Comparison of ENCODE assay signal across 7 mouse cellular contexts in the genomic region with DNA sequence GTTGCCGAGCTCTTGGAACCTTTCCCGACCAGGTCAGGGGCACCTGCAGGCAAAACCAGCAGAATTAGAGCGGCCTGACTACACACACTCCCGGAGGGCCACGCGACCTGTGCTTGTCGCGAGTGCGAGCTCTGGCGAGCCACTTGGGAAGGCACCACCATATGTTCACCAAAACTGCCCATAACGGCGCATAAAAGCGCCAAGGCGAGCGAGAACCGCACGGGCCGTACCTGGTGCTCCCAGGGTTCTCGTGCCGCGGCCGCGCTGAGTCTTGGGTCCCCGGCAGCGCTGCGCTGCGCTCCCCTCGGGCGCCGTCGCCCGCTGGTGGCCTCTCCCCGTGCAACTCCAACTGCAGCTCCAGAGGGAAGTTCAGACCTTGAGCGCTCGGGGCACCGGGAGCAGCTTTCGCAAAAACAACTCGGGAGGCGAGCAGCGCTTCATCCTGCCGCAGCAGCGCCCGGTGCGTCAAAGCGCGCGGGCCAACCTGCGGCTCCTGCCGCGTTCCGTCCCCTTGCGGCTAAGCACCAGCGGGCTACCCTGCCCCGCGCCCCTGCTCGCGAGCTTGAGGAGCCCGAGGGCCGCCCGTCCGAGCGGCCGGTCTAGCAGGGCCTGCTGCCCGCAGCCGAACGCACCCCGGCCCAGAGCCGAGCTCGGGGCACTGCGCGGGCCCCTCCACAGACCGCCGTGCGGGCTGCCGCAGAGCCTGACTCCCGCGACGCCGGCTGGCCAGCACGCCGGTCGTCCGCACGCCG. TPM values are rescaled to one million over a fixed set of nuclear protein-coding genes. Genes with fewer than 3 reads are reported as not detected.
DNase-seq lines count a peak whose midpoint lies in the region; ATAC-seq lines count a peak whose summit lies in the region.

No protein-coding gene starts in this region.

- H3K27me3 ChIP-seq in embryonic facial prominence, embryonic 11.5 days (ENCODE audit: control insufficient read depth, insufficient read depth, low read length) = peaks cover 11% of the 10 kb centered on the region
- peaks cover 14% of the 10 kb centered on the region for H3K27me3 ChIP-seq in heart, embryonic 15.5 days

- H3K9me3 ChIP-seq in embryonic facial prominence, embryonic 11.5 days (replicated peaks; ENCODE audit: control insufficient read depth, low read length) = no peaks in the 10 kb centered on the region
- no peaks in the 10 kb centered on the region for H3K9me3 ChIP-seq in heart, embryonic 15.5 days (replicated peaks)

- H3K4me3 ChIP-seq in embryonic facial prominence, embryonic 11.5 days (ENCODE audit: low read depth, low read length) = peak overlapping the region; percentile 78
- peak overlapping the region; percentile 84 for H3K4me3 ChIP-seq in heart, embryonic 15.5 days

- peak overlapping the region; percentile 98 for H3K4me2 ChIP-seq in embryonic facial prominence, embryonic 11.5 days (ENCODE audit: low read depth, low read length)
- H3K4me2 ChIP-seq in heart, embryonic 15.5 days = peak overlapping the region; percentile 97

- no peak overlapping the region for H3K27ac ChIP-seq in embryonic facial prominence, embryonic 11.5 days (replicated peaks; ENCODE audit: low read depth, low read length)
- H3K27ac ChIP-seq in heart, embryonic 15.5 days = peak overlapping the region; percentile 80

- peak overlapping the region; percentile 63 for H3K9ac ChIP-seq in embryonic facial prominence, embryonic 11.5 days (replicated peaks; ENCODE audit: low read length)
- peak overlapping the region; percentile 79 for H3K9ac ChIP-seq in heart, embryonic 15.5 days

- DNase-seq in ES-CJ7 (ENCODE audit: low read depth, low spot score) = peak; percentile 42
- DNase-seq in adrenal gland, adult 2 months = peak; percentile 83
- DNase-seq in embryonic facial prominence, embryonic 11.5 days (ENCODE audit: low spot score) = peak; percentile 60
- DNase-seq in kidney, postnatal 4 days = peak; percentile 70 to 80
- peak; percentile 42 for DNase-seq in lung, postnatal 25 days (ENCODE audit: low spot score)
- DNase-seq in right cerebral cortex, postnatal 14 days = peak; percentile 54

- H3K4me1 ChIP-seq in embryonic facial prominence, embryonic 11.5 days (ENCODE audit: control insufficient read depth, insufficient read depth, low read length) = peaks cover 5% of the 10 kb centered on the region; the same call in 1 of the 2 replicates
- H3K4me1 ChIP-seq in heart, embryonic 15.5 days (replicated peaks) = peaks cover 31% of the 10 kb centered on the region

- WGBS in embryonic facial prominence, embryonic 11.5 days = 0% methylated on average over 67 of the region's 85 CpGs
- under 1% methylated on average over 85 of the region's 85 CpGs for WGBS in heart, embryonic 15.5 days

- no peaks in the 10 kb centered on the region for H3K36me3 ChIP-seq in embryonic facial prominence, embryonic 11.5 days (replicated peaks; ENCODE audit: control insufficient read depth, insufficient read depth, low read depth, low read length)
- H3K36me3 ChIP-seq in heart, embryonic 15.5 days = no peaks in the 10 kb centered on the region

- peak; percentile 83 for ATAC-seq in embryonic facial prominence, embryonic 11.5 days (replicated peaks; ENCODE audit: insufficient number of reproducible peaks, low FRiP score, low TSS enrichment, low read depth)
- peak; percentile 75 for ATAC-seq in heart, embryonic 15.5 days (replicated peaks; ENCODE audit: insufficient number of reproducible peaks, insufficient read depth, low FRiP score, low read depth)

RNA-seq across cellular contexts. Expression of a gene that starts 0.6 kb away (rescaled TPM):
- total RNA-seq in adrenal gland, adult 2 months (2021) = 10 to 100 TPM; 43.2 to 50.9 TPM
- 38.2 and 56.7 TPM in 2 replicates for polyA plus RNA-seq in adrenal gland, adult 2 months (2012; rRNA removed)
- polyA plus RNA-seq in embryonic facial prominence, embryonic 11.5 days (2014; fragmentation: Nextera tagmentation; extraction: Ambion mirVana) = 0.67 and 0.75 TPM in 2 replicates
- 1.1 and 1.5 TPM in 2 replicates for polyA plus RNA-seq in heart, embryonic 15.5 days (2015; fragmentation: Nextera tagmentation; extraction: Ambion mirVana)

Comparison
In these comparisons a context has a peak if more than half of its experiments do, and no peak if none do; other contexts are left out.
1. RNA of a gene that starts 0.6 kb away (polyA plus RNA-seq): 38.2 to 56.7 TPM in adrenal gland, adult 2 months; 1.1 to 1.5 TPM in heart, embryonic 15.5 days and 0.67 to 0.75 TPM in embryonic facial prominence, embryonic 11.5 days; every median in the first group is over 10 times any median in the second.
2. Peak in every context shown above with its lines, with median percentiles within 50 percentile points of each other: DNase-seq.